Mouse (Mus musculus): ENCODE measurements at regions not wholly inside any gene's neighbourhood (a gene's known extent, or its start where the extent isn't known, plus 50 kb on each side); places are given as distances from the start of the nearest gene placed in this dataset.

DNA sequence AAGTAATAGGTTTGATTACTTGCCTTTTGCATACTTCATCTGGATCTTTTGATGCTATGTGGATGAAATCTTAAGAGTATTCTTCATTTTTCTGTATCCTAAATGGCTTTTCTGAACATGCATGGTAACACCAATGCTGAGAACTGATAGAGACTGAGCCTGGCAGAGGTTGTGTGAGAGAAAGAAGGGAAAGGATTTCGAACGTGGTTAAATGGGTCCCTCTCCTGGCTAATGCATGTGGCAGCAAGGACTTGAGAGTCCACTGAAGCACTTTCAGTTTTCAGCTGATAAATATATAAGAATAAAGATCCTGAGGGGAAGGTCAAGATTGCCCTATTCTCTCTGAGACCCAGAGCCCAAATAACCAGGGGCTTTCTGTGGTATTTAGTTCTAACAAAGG, 229.0 kb downstream of the Olfm4 start:
- TF ChIP-seq POLR2A (IDR thresholded peaks at IDR 0.05; ENCODE audit: control insufficient read depth, low read depth, low read length): no peak
- no peak for TF ChIP-seq CTCF (IDR thresholded peaks at IDR 0.05; ENCODE audit: control insufficient read depth, insufficient read depth, insufficient replicate concordance, low read depth, low read length)
- no peaks in the 10 kb centered on the region for H3K4me1 ChIP-seq (ENCODE audit: control insufficient read depth, insufficient read depth, low read length)
- H3K27ac ChIP-seq (ENCODE audit: control insufficient read depth, insufficient read depth, low read depth, low read length): no peak overlapping the region
- H3K27me3 ChIP-seq (ENCODE audit: control insufficient read depth, insufficient read depth, low read length): no peaks in the 10 kb centered on the region
- H3K36me3 ChIP-seq (ENCODE audit: control insufficient read depth, insufficient read depth, low read length): no peaks in the 10 kb centered on the region
- H3K4me3 ChIP-seq (ENCODE audit: control insufficient read depth, low read depth, low read length): no peak overlapping the region

DNA sequence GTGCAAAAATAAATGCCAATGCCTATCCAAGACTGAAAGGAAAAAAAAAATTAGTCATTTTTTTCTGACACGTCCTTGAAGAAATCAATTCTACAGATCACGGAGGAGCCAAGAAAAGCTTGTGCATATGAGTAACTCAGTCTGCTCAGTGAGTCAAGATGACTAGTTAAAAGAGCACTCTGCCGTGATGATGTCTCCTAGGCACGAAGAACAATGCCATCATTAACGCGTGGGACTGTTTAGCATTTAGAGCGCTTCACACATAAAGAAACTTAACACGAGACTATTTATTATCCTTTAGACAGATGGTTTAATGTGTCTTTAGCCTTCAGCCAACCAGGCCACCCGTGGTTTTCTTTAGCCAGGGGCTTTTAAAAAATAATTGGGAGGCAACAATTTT, 229.8 kb downstream of the Olfm4 start:
- no peaks in the 10 kb centered on the region for H3K27me3 ChIP-seq (ENCODE audit: control insufficient read depth, insufficient read depth, low read length)
- no peaks in the 10 kb centered on the region for H3K4me1 ChIP-seq (ENCODE audit: control insufficient read depth, insufficient read depth, low read length)
- H3K4me3 ChIP-seq (ENCODE audit: control insufficient read depth, low read depth, low read length): no peak overlapping the region
- no peak for TF ChIP-seq CTCF (IDR thresholded peaks at IDR 0.05; ENCODE audit: control insufficient read depth, insufficient read depth, insufficient replicate concordance, low read depth, low read length)
- no peak for TF ChIP-seq POLR2A (IDR thresholded peaks at IDR 0.05; ENCODE audit: control insufficient read depth, low read depth, low read length)
- H3K27ac ChIP-seq (ENCODE audit: control insufficient read depth, insufficient read depth, low read depth, low read length): no peak overlapping the region
- H3K36me3 ChIP-seq (ENCODE audit: control insufficient read depth, insufficient read depth, low read length): no peaks in the 10 kb centered on the region

DNA sequence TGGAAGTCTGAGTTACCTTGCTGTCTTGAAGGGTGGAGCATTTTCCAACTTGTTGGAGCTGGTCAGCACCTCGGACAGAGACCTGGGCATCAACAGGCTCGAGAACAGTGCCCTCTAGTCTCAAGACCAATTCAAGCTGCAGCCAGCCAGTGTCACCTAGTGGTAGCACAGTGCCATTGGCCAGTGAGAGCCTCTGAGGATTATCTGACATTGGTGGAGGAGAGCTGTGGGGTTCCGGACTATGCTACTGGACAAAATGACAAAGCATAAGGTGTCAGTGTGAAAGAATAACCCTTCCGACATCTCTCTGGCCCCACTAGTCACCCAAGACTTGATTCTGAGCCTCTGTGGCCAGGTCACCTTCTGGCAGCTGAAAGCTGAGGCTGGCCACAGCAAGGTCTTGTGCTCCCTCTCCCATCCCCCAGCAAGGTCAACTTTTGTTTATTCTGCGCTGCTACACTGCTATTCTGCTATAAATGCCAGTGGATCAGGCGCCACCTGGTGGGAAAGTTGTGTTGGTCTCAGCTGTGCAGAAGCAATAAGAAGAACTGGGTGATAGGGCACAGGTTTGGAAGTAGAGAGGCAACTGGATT, 232.2 kb downstream of the Olfm4 start:
- Histone ChIP-seq H3K36me3 (ENCODE audit: control insufficient read depth, insufficient read depth, low read length) (no peaks in the 10 kb centered on the region), H3K27me3 (ENCODE audit: control insufficient read depth, insufficient read depth, low read length) (no peaks in the 10 kb centered on the region), H3K4me1 (ENCODE audit: control insufficient read depth, insufficient read depth, low read length) (no peaks in the 10 kb centered on the region), H3K27ac (ENCODE audit: control insufficient read depth, insufficient read depth, low read depth, low read length) (no peak overlapping the region), H3K4me3 (ENCODE audit: control insufficient read depth, low read depth, low read length) (no peak overlapping the region)
- peak; percentile 78; the same call in 1 of the 2 replicates for TF ChIP-seq CTCF (IDR thresholded peaks at IDR 0.05; ENCODE audit: control insufficient read depth, insufficient read depth, insufficient replicate concordance, low read depth, low read length)
- TF ChIP-seq POLR2A (IDR thresholded peaks at IDR 0.05; ENCODE audit: control insufficient read depth, low read depth, low read length): no peak

DNA sequence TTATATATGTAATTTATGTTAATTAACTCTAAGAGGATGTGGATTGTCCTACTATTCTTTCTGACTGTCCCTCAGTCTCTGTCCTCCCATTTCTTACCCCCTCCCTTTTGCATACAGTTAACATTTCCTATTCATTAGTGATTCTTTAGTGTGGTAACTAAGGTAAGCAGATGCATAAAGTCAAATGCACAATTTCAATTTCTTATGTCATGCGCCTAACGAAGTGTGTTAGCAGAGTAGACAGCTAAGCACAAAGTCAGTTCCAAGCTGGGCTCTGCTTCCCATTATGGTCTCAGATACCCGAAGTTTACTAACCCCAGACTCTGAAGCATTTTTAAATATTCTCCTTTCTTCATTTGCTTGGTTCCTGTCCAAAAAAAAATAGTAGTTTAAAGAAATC, 248.2 kb downstream of the Olfm4 start:
- no peak overlapping the region for H3K27ac ChIP-seq (ENCODE audit: control insufficient read depth, insufficient read depth, low read depth, low read length)
- TF ChIP-seq CTCF (IDR thresholded peaks at IDR 0.05; ENCODE audit: control insufficient read depth, insufficient read depth, insufficient replicate concordance, low read depth, low read length) (no peak), POLR2A (IDR thresholded peaks at IDR 0.05; ENCODE audit: control insufficient read depth, low read depth, low read length) (no peak)
- no peaks in the 10 kb centered on the region for H3K4me1 ChIP-seq (ENCODE audit: control insufficient read depth, insufficient read depth, low read length)
- no peaks in the 10 kb centered on the region for H3K27me3 ChIP-seq (ENCODE audit: control insufficient read depth, insufficient read depth, low read length)
- no peaks in the 10 kb centered on the region for H3K36me3 ChIP-seq (ENCODE audit: control insufficient read depth, insufficient read depth, low read length)
- no peak overlapping the region for H3K4me3 ChIP-seq (ENCODE audit: control insufficient read depth, low read depth, low read length)

DNA sequence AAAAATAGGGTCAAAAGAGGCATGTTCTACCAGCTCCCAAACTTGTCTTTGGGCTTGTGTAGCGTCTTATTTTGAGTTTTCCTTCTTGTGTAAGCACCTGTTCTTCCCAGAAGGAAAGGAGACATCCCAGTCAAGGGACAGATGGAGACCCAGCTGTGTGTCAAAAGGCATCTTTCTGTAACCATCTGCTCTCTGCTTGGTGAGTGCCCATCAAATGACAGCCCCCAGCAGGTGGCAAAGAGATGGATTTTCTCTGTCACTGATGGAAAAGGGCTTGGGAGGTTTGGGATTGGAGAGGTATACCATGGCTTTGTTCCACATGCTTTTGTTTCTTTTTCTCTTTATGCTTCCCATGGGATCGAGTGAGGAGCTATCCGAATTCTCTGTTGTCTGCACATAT, 249.1 kb downstream of the Olfm4 start:
- no peak for TF ChIP-seq CTCF (IDR thresholded peaks at IDR 0.05; ENCODE audit: control insufficient read depth, insufficient read depth, insufficient replicate concordance, low read depth, low read length)
- no peak for TF ChIP-seq POLR2A (IDR thresholded peaks at IDR 0.05; ENCODE audit: control insufficient read depth, low read depth, low read length)
- Histone ChIP-seq H3K27me3 (ENCODE audit: control insufficient read depth, insufficient read depth, low read length) (no peaks in the 10 kb centered on the region), H3K27ac (ENCODE audit: control insufficient read depth, insufficient read depth, low read depth, low read length) (no peak overlapping the region), H3K4me3 (ENCODE audit: control insufficient read depth, low read depth, low read length) (no peak overlapping the region), H3K36me3 (ENCODE audit: control insufficient read depth, insufficient read depth, low read length) (no peaks in the 10 kb centered on the region), H3K4me1 (ENCODE audit: control insufficient read depth, insufficient read depth, low read length) (no peaks in the 10 kb centered on the region)

DNA sequence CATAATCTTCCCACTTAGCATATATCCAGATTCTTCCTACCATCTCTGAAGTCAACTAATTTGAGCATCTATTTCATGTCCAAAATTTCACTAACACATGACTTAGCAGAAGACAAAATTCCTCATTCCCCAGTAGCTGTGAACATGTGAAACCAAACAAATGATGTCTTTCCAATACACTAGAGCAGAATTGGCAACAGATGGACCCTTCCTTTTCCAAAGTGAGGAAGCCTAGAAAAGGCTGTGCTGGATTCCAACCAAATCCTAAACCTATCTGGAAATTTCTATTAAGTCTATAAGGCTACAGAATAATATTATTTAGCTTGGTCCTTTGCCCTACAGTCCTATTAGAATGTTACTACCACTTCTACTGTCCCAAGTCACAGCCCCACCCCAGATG, 253.3 kb downstream of the Olfm4 start:
- no peaks in the 10 kb centered on the region for H3K36me3 ChIP-seq (ENCODE audit: control insufficient read depth, insufficient read depth, low read length)
- no peak overlapping the region for H3K4me3 ChIP-seq (ENCODE audit: control insufficient read depth, low read depth, low read length)
- no peaks in the 10 kb centered on the region for H3K27me3 ChIP-seq (ENCODE audit: control insufficient read depth, insufficient read depth, low read length)
- H3K27ac ChIP-seq (ENCODE audit: control insufficient read depth, insufficient read depth, low read depth, low read length): no peak overlapping the region
- TF ChIP-seq CTCF (IDR thresholded peaks at IDR 0.05; ENCODE audit: control insufficient read depth, insufficient read depth, insufficient replicate concordance, low read depth, low read length) (no peak), POLR2A (IDR thresholded peaks at IDR 0.05; ENCODE audit: control insufficient read depth, low read depth, low read length) (no peak)
- H3K4me1 ChIP-seq (ENCODE audit: control insufficient read depth, insufficient read depth, low read length): no peaks in the 10 kb centered on the region

DNA sequence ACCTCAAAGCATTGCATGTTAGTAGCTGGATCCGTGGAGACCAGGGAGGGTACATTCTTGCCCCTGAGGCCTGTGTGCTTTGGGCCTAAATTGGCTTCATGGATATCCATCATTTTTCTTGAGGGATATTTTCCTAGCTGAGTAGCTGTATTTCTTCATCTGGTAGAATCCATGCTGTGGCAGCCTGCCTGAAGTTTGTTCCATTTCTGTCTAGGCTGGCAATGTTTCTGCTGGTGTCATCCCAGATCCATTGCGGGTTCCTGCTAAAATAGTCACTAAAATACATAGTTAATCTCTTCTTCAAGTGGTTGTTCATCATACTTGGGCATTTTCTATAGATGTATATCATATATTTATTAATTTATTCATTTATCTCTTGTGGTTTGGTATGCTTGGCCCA, 253.7 kb downstream of the Olfm4 start:
- no peak for TF ChIP-seq CTCF (IDR thresholded peaks at IDR 0.05; ENCODE audit: control insufficient read depth, insufficient read depth, insufficient replicate concordance, low read depth, low read length)
- TF ChIP-seq POLR2A (IDR thresholded peaks at IDR 0.05; ENCODE audit: control insufficient read depth, low read depth, low read length): no peak
- no peaks in the 10 kb centered on the region for H3K27me3 ChIP-seq (ENCODE audit: control insufficient read depth, insufficient read depth, low read length)
- no peak overlapping the region for H3K27ac ChIP-seq (ENCODE audit: control insufficient read depth, insufficient read depth, low read depth, low read length)
- H3K4me1 ChIP-seq (ENCODE audit: control insufficient read depth, insufficient read depth, low read length): no peaks in the 10 kb centered on the region
- H3K4me3 ChIP-seq (ENCODE audit: control insufficient read depth, low read depth, low read length): no peak overlapping the region
- no peaks in the 10 kb centered on the region for H3K36me3 ChIP-seq (ENCODE audit: control insufficient read depth, insufficient read depth, low read length)
